Mouse (Mus musculus) kidney, adult 11 months (tissue): ENCODE data around the gene Kcnj3.
"Not testable (repeated sequence)": the region's sequence is repeated elsewhere in the genome, so short reads cannot be mapped to it uniquely, and the experiment has no call there.

Experiments used
- DNase-seq: peaks from one replicate; pipeline ENCODE4 v3.0.0; 2022

The Kcnj3 gene

GRCm38 (mm10) chr2:55435721-55436260 is at the start of gene Kcnj3:
Gene Kcnj3, plus strand, starts transcription at chr2:55435970.
- DNase-seq: no peak

- DNase-seq: no peak
Measured at GRCm38 (mm10) chr2:55390330-55390989, 45.3 kb upstream of the Kcnj3 start.

- no peak for DNase-seq
Measured at GRCm38 (mm10) chr2:55405307-55405706, 30.5 kb upstream of the Kcnj3 start.

GRCm38 (mm10) chr2:55427633-55428032 is 8.1 kb upstream of the Kcnj3 start:
- no peak for DNase-seq

- no peak for DNase-seq
Measured at GRCm38 (mm10) chr2:55432104-55432503, 3.7 kb upstream of the Kcnj3 start.

GRCm38 (mm10) chr2:55436261-55437006 is 664 bp downstream of the Kcnj3 start:
- DNase-seq: no peak

- no peak for DNase-seq
Measured at GRCm38 (mm10) chr2:55437007-55437949, 1.5 kb downstream of the Kcnj3 start.

- DNase-seq: no peak
Measured at GRCm38 (mm10) chr2:55437977-55438376, 2.2 kb downstream of the Kcnj3 start.

- DNase-seq: no peak
Measured at GRCm38 (mm10) chr2:55439211-55439610, 3.4 kb downstream of the Kcnj3 start.

- DNase-seq: no peak
Measured at GRCm38 (mm10) chr2:55442006-55442405, 6.2 kb downstream of the Kcnj3 start.

GRCm38 (mm10) chr2:55447298-55447697 is 11.5 kb downstream of the Kcnj3 start:
- no peak for DNase-seq

GRCm38 (mm10) chr2:55450774-55451173 is 15.0 kb downstream of the Kcnj3 start:
- DNase-seq: no peak

GRCm38 (mm10) chr2:55459195-55459594 is 23.4 kb downstream of the Kcnj3 start:
- DNase-seq: no peak

GRCm38 (mm10) chr2:55469141-55469540 is 33.4 kb downstream of the Kcnj3 start:
- no peak for DNase-seq

GRCm38 (mm10) chr2:55470006-55470405 is 34.2 kb downstream of the Kcnj3 start:
- DNase-seq: no peak

- DNase-seq: no peak
Measured at GRCm38 (mm10) chr2:55479511-55479910, 43.7 kb downstream of the Kcnj3 start.

- no peak for DNase-seq
Measured at GRCm38 (mm10) chr2:55479933-55480601, 44.3 kb downstream of the Kcnj3 start.

- no peak for DNase-seq
Measured at GRCm38 (mm10) chr2:55480602-55480965, 44.8 kb downstream of the Kcnj3 start.

GRCm38 (mm10) chr2:55485500-55486129 is 49.8 kb downstream of the Kcnj3 start:
- DNase-seq: not testable (repeated sequence)

GRCm38 (mm10) chr2:55503390-55504176 is 67.8 kb downstream of the Kcnj3 start:
- no peak for DNase-seq

GRCm38 (mm10) chr2:55505712-55506111 is 69.9 kb downstream of the Kcnj3 start:
- DNase-seq: no peak
